Mouse (Mus musculus): Measurements from ENCODE around the gene Tmem69.

The Tmem69 gene

GRCm38 (mm10) chr4:116555413-116556300 is at the start of gene Tmem69:
Gene Tmem69, minus strand, starts transcription at chr4:116555936.
- 1% methylated on average over 23 of the region's 23 CpGs for WGBS

- under 1% methylated on average over 50 of the region's 50 CpGs for WGBS
Observed at GRCm38 (mm10) chr4:116596978-116597881, 41.5 kb upstream of the Tmem69 start.

GRCm38 (mm10) chr4:116596379-116596778 is 40.6 kb upstream of the Tmem69 start, which contains the start of gene Ccdc17:
Gene Ccdc17, plus strand, starts transcription at chr4:116596654.
- WGBS = 19% methylated on average over 5 of the region's 5 CpGs

- WGBS = 85% methylated on average over 8 of the region's 8 CpGs
Observed at GRCm38 (mm10) chr4:116595793-116596192, 40.1 kb upstream of the Tmem69 start.

GRCm38 (mm10) chr4:116558151-116558882 is 2.6 kb upstream of the Tmem69 start:
- WGBS = 1% methylated on average over 15 of the region's 15 CpGs

- under 1% methylated on average over 78 of the region's 78 CpGs for WGBS
Observed at GRCm38 (mm10) chr4:116557306-116558121, 1.8 kb upstream of the Tmem69 start, which contains the start of gene Gpbp1l1. Gene Gpbp1l1, plus strand, starts transcription at chr4:116557658.

- under 1% methylated on average over 28 of the region's 28 CpGs for WGBS
Observed at GRCm38 (mm10) chr4:116556561-116557305, 997 bp upstream of the Tmem69 start.

- WGBS = 72% methylated on average over 3 of the region's 3 CpGs
Observed at GRCm38 (mm10) chr4:116553035-116553434, 2.7 kb downstream of the Tmem69 start.

- 100% methylated on average over 1 of the region's 1 CpGs for WGBS
Observed at GRCm38 (mm10) chr4:116550432-116550831, 5.3 kb downstream of the Tmem69 start.

GRCm38 (mm10) chr4:116537737-116538136 is 18.0 kb downstream of the Tmem69 start:
- 95% methylated on average over 3 of the region's 3 CpGs for WGBS

GRCm38 (mm10) chr4:116531109-116531508 is 24.6 kb downstream of the Tmem69 start:
- WGBS = 64% methylated on average over 2 of the region's 2 CpGs

GRCm38 (mm10) chr4:116507425-116508218 is 48.1 kb downstream of the Tmem69 start, which contains the start of gene Ipp:
Gene Ipp, plus strand, starts transcription at chr4:116507549.
- WGBS = under 1% methylated on average over 55 of the region's 55 CpGs

GRCm38 (mm10) chr4:116506886-116507424 is 48.8 kb downstream of the Tmem69 start:
- WGBS = 24% methylated on average over 11 of the region's 11 CpGs

Measured in cerebral cortex, adult 2 months (tissue).